Mouse (Mus musculus) lung, postnatal 0 days (tissue): ENCODE results near the gene Gphb5. TPM values are rescaled to one million over a fixed set of nuclear protein-coding genes. Genes with fewer than 3 reads are reported as not detected.

Source experiments
- ATAC-seq: fragments of 200-750 bp; cut with Nextera tagmentation; 2 replicates; pipeline ENCODE4 v1.8.0; 2017; ENCODE audit warnings: moderate library complexity
- DNase-seq: peaks from one replicate; pipeline ENCODE4 v3.0.0-alpha.2; 2016; ENCODE audit warnings: low spot score
- H3K27ac ChIP-seq: fragments of 300-500 bp; sonication (generic); 2 replicates; pipeline ENCODE4 v1.5.1; 2014; ENCODE audit warnings: antibody characterized with exemption, mild to moderate bottlenecking, low read length, mixed read lengths
- H3K27me3 ChIP-seq: fragments of 300-500 bp; sonication (generic); replicated peaks from 2 replicates; pipeline ENCODE4 v1.6.1; 2014; ENCODE audit warnings: low read length, mixed read lengths; ENCODE audit not compliant: insufficient read depth
- H3K36me3 ChIP-seq: fragments of 300-500 bp; sonication (generic); 2 replicates; pipeline ENCODE4 v1.6.1; 2014; ENCODE audit warnings: low read length, mixed read lengths; ENCODE audit not compliant: insufficient read depth
- H3K4me1 ChIP-seq: fragments of 300-500 bp; sonication (generic); 2 replicates; pipeline ENCODE4 v1.6.1; 2014; ENCODE audit warnings: antibody characterized with exemption, low read depth, low read length, mixed read lengths; ENCODE audit not compliant: insufficient read depth
- H3K4me2 ChIP-seq: fragments of 300-500 bp; sonication (generic); replicated peaks from 2 replicates; pipeline ENCODE4 v1.6.1; 2014; ENCODE audit warnings: low read depth, mild to moderate bottlenecking, low read length, moderate library complexity, mixed read lengths
- H3K4me3 ChIP-seq: fragments of 300-500 bp; sonication (generic); 2 replicates; pipeline ENCODE4 v1.5.1; 2014; ENCODE audit warnings: low read depth, low read length
- H3K9ac ChIP-seq: fragments of 300-500 bp; sonication (generic); replicated peaks from 2 replicates; pipeline ENCODE4 v1.6.1; 2014; ENCODE audit warnings: low read depth, mild to moderate bottlenecking
- H3K9me3 ChIP-seq: fragments of 300-500 bp; sonication (generic); 2 replicates; pipeline ENCODE4 v1.6.1; 2016; ENCODE audit warnings: low read length, mixed read lengths
- CTCF ChIP-seq: IDR thresholded peaks from 2 replicates; pipeline ENCODE4 v1.5.1; 2016; ENCODE audit warnings: antibody characterized with exemption, mild to moderate bottlenecking
- EP300 ChIP-seq: IDR thresholded peaks from 2 replicates; pipeline ENCODE4 v1.6.1; 2016; ENCODE audit warnings: antibody characterized with exemption, mild to moderate bottlenecking, control low read depth
- WGBS: fragments of 180-500 bp; shearing (Covaris S2); extraction: QIAGEN DNeasy Blood & Tissue Kit; methylation state at CpG from one replicate; pipeline ENCODE4 v1.1.7; 2014; 5-methylcytosine and 5-hydroxymethylcytosine counted together
- polyA plus RNA-seq: library from polyadenylated mRNA; unstranded; fragments of >200 nt; fragmentation: Nextera tagmentation; extraction: Ambion mirVana; gene quantifications from 2 replicates; pipeline ENCODE4 v1.2.1, GENCODE M21; 2015

The Gphb5 gene
- polyA plus RNA-seq, 1 experiment from 2014 or later: not detected

DNA sequence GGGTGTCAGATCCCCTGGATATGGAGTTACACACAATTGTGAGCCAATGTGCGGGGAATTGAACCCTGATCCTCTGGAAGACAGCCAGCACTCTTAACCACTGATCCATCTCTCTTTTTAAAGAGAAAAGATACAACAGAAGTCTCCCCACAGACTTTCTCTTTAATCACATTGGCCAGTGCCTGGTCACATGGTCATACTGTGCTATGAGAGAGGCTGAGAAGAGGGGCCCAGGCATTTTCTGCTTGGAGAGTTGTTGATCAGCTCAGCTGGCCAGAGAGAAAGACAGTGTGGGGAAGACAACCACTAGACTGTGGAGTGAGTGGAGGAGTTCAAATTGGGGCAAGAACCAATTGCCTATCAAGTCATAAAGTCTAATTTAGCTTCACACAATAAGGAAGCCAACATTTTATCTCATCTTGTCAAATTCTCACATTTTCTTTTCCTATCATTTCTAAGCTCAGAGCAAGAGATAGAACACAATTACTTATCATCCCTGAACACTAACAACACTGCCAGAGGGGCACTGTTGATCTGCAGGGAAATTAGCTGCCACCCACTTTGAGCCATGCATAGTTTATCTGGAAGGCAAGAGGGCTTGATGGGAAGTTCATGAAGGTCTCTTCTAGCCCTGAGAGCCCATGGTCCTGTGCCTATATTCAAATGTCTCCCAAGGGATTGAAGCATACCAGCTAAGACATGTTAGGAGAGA lies 13.3 kb upstream of the Gphb5 start:
- TF ChIP-seq EP300 (no peak), CTCF (no peak)
- DNase-seq (no peak), ATAC-seq (no peak)
- Histone ChIP-seq H3K4me2 (no peak overlapping the region), H3K4me3 (no peak overlapping the region), H3K27me3 (no peaks in the 10 kb centered on the region), H3K9ac (no peak overlapping the region), H3K27ac (no peak overlapping the region), H3K9me3 (no peaks in the 10 kb centered on the region), H3K4me1 (no peaks in the 10 kb centered on the region), H3K36me3 (no peaks in the 10 kb centered on the region)
- 71% methylated on average over 1 of the region's 1 CpGs for WGBS

DNA sequence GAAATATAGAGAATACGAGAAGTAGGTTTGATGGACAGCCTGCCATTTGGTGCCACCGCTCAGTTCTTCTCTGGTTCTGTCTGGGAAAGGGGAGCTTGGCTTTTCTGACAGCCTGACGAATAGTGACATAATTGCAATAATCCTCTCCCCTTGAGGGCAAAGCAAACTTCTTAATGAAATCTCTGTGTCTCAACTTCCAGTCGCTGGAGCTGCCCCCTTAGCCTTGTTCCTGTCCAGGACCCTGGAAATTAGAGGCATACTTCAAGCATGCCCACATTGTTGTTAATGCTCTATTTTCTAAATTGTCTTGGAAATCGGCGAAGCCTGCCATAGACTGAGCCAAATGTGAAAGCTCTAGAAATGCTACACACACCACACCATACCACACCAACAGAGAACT lies 12.1 kb upstream of the Gphb5 start:
- no peak for ATAC-seq
- TF ChIP-seq CTCF (no peak), EP300 (no peak)
- no peak overlapping the region for H3K4me2 ChIP-seq

DNA sequence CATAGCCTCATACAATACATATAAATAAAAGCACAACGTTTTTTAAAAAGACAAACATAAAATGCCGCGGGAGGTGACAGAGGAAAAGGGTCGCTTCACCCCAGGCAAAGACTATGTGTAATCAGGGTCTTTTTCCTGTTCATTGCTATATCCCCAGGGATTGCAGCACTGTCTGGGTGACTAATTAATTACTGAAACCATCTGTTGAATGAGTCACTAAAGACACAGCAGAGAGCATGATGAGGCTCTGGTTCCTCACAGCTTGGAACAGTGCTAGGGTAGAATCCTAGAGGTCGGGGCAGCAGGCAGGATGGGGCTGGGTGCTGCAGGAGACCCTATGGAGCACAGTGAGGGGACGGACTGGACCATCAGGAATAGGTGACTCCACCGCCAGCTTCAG lies 9.3 kb upstream of the Gphb5 start:
- Histone ChIP-seq H3K9me3 (no peaks in the 10 kb centered on the region), H3K27ac (no peak overlapping the region), H3K4me3 (no peak overlapping the region), H3K4me1 (no peaks in the 10 kb centered on the region), H3K27me3 (no peaks in the 10 kb centered on the region), H3K4me2 (no peak overlapping the region), H3K9ac (no peak overlapping the region), H3K36me3 (no peaks in the 10 kb centered on the region)
- DNase-seq (no peak), ATAC-seq (no peak)
- 78% methylated on average over 7 of the region's 7 CpGs for WGBS
- TF ChIP-seq CTCF (no peak), EP300 (no peak)

More for the DNA sequence above, 12.1 kb upstream of the Gphb5 start:
- H3K9me3 ChIP-seq: no peaks in the 10 kb centered on the region
- H3K36me3 ChIP-seq: no peaks in the 10 kb centered on the region
- no peak overlapping the region for H3K9ac ChIP-seq
- no peak for DNase-seq
- H3K4me1 ChIP-seq: no peaks in the 10 kb centered on the region
- 83% methylated on average over 6 of the region's 6 CpGs for WGBS
- no peak overlapping the region for H3K4me3 ChIP-seq
- H3K27ac ChIP-seq: no peak overlapping the region
- H3K27me3 ChIP-seq: no peaks in the 10 kb centered on the region

DNA sequence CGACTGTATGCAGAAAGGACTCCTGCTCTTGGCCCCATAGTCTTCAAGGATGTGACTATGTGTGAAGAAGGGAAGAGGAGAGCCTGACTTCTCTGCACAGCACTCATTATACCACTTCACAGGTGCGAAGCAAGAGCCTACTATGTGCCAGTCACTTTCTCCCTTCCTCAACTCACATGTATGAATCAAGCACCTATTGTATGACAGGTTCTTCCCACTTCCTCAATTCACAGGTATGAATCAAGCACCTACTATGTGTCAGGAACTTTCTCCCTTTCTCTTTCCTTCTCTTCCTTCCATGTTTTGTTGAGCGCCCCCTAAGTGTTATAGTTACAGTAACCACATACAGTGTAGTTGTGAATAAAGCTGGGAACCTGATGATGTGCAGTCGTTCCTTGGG lies 8.2 kb upstream of the Gphb5 start:
- H3K9me3 ChIP-seq: no peaks in the 10 kb centered on the region
- no peak for TF ChIP-seq EP300
- TF ChIP-seq CTCF: no peak
- no peaks in the 10 kb centered on the region for H3K4me1 ChIP-seq
- WGBS: 88% methylated on average over 4 of the region's 4 CpGs
- H3K9ac ChIP-seq: no peak overlapping the region
- ATAC-seq: no peak
- H3K4me3 ChIP-seq: no peak overlapping the region
- no peaks in the 10 kb centered on the region for H3K36me3 ChIP-seq
- H3K27me3 ChIP-seq: no peaks in the 10 kb centered on the region
- no peak overlapping the region for H3K4me2 ChIP-seq
- no peak overlapping the region for H3K27ac ChIP-seq
- DNase-seq: no peak

DNA sequence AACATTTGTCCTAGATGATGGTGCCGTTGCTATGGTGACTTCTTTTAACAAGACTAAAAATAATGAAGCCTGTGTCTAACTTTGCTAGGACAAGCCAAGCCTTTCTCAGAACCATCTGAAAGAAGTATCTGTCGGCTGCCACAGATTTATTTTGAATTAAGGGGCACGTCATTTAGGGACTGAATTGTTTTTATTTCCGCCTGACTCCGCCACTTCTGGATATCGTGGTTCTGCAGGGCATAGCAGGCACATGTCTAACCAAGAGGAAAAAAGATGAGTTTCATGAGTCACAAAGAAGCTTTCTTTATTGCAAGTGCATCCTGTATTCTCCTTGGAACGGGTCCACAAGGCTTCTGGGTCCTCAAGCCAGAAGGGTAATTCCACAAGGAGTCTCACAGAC lies 7.8 kb upstream of the Gphb5 start:
- DNase-seq: no peak

DNA sequence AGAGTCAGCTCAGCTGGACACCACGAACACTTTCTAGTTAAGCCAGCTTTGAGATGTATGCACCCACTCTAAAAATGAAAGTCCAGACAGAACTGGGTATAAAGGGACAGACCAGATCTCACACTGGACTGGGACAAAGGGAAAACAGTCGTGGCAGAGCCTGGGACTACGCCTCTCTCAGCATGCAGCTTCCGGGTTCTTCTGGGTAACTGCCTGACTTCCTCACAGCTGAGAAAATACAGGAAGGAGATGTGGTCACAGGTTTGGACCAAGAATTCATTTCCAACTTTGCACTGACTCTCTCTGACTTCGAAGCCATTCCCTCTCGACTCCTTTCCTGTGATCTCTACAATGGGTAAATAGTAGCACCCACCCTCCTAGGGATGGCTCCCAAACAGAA lies 1.6 kb downstream of the Gphb5 start:
- Histone ChIP-seq H3K9me3 (no peaks in the 10 kb centered on the region), H3K4me3 (no peak overlapping the region), H3K27ac (no peak overlapping the region), H3K4me1 (no peaks in the 10 kb centered on the region), H3K36me3 (no peaks in the 10 kb centered on the region), H3K27me3 (no peaks in the 10 kb centered on the region), H3K9ac (no peak overlapping the region), H3K4me2 (no peak overlapping the region)
- 61% methylated on average over 6 of the region's 6 CpGs for WGBS
- peak; percentile 31 for DNase-seq
- no peak for TF ChIP-seq CTCF
- TF ChIP-seq EP300: 0 out of 2 replicates have a peak, but pooled peaks have one; percentile 12
- ATAC-seq: no peak

More for the DNA sequence above, 7.8 kb upstream of the Gphb5 start:
- ATAC-seq: no peak
- Histone ChIP-seq H3K36me3 (no peaks in the 10 kb centered on the region), H3K27me3 (no peaks in the 10 kb centered on the region), H3K9ac (no peak overlapping the region), H3K4me3 (no peak overlapping the region), H3K27ac (no peak overlapping the region), H3K4me1 (no peaks in the 10 kb centered on the region), H3K4me2 (no peak overlapping the region), H3K9me3 (no peaks in the 10 kb centered on the region)
- 54% methylated on average over 7 of the region's 7 CpGs for WGBS
- TF ChIP-seq EP300: no peak
- no peak for TF ChIP-seq CTCF
